Mouse (Mus musculus) urinary bladder, postnatal 4 days (tissue): Measurements from ENCODE around the gene Tepsin.

ENCODE experiments used
- DNase-seq, 2 experiments: peaks; one replicate each; pipeline ENCODE4 v3.0.0; 2021 to 2022; ENCODE audit warnings: low spot score in 2 of 2

The Tepsin gene

DNA sequence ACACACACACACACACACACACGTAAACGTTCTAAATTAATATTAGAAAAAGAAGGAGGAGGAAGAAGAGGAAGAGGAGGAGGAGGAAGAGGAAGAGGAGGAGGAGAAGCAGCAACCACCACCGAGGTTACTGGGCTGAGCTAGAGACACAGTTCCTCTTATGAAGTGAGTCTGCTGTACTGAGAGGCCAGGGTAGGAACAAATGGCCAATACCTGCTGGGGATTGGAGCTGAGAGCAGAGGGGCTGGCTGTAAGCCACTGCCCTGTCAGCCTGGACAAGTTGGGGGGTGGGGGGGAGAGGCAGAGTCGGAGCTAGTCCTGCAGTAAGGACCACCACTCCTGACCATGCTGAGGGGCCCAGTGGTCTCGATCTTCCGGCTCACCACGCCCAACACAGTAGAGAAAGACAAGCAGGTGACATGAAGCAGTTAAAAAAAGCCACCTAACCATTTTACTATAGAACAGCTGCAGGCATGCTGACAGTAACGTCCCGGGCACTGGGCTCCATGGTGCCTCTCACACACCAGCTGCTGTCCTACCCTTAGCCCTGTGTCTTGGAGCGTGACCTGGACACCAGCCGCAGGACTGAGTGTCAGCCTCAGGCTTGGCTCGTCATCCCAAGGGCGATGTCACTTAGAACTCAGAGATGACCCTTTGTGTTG, 34.4 kb downstream of the Tepsin start:
- no peak for DNase-seq

DNA sequence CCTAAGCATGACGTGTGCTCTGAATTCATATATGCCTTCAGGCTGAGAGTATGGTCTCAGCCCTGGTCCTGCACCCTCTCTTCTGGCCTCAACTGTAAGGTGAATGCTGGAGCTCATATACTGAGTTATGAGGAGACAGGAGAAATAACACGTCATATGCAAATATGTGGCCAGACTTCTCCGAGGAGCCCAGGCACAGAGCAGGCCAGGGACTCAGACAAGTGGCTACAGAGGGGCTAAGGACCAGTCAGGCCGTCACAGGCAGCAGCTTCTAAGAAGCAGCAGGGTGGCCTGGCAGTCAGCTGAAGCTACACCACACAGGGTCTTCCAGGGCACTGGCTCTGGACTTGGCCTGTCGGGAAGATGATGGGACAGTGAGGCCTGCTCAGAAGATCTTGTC, 35.2 kb downstream of the Tepsin start:
- no peak for DNase-seq

DNA sequence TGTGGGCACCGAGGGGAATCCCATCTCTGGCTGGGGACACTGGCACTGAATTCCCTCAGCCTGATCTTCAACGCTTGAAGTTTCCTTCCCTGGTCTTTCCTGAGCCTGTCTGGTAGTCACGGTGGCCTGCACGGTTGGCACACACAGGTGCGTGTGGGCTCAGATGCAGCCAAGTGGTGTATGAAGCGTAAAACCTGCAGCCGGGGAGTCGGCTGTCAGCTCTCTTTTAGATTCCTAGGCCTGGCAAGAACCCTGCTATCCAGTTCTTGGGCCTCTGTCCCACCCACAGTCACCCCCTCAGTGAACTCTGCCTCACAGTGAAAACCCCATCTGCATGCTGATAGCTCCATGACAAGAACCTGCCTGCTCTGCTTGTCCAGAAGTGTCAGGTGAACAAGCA, 37.9 kb downstream of the Tepsin start:
- no peak for DNase-seq

DNA sequence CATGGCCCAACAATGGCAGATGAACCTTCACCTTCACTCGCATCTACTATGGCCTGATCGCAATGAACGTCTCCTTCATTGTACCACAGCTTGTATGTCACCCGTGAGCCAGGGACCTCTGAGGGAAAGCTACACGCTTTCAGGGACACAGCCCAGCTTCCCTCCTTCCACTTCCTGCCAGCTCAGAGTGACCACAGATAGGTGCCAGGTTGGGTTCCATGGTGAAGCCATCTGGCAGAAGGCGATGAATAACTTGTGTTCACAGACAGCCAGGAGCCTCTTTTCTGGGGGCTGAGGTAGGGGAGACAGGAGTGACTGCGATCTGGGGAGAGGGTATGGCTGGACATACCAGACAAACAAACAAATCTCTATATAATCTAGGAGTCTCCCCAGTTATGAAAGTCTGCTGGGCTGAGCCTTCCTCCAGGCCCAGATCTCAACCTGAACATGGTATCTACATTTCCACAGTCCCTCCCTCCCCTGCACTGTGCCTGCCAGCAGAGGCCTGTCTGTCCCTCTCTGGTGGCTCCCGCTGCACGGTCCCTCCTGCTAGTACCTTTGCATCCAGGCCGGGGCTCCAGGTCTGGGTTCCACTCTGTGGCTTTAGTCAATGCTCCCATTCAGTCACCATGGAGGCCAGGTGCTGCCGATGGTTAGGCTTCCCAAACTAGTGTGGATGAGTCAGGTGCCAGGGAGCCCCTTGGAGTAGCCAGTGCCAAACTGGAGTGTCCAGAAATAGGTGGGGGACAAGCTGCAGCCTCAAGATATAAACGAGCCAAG, 42.4 kb downstream of the Tepsin start:
- DNase-seq, result no peak

DNA sequence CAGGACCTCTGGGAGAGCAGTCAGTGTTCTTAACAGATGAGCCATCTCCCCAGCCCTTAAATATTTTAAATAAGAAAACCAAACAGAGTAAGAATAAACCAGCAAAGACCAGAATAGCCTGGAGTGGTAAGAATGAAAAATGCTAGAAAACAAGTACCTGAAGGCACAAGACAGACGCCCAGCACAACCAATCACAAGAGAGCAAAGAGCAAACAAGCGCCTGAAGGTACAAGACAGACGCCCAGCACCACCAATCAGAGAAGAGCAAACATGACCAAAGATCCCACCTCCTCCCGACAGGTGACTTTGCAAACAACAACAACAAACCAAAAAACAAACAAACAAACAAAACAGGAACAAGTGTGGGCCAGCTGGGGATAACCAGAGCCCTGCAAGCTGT, 44.7 kb downstream of the Tepsin start:
- DNase-seq, result no peak

DNA sequence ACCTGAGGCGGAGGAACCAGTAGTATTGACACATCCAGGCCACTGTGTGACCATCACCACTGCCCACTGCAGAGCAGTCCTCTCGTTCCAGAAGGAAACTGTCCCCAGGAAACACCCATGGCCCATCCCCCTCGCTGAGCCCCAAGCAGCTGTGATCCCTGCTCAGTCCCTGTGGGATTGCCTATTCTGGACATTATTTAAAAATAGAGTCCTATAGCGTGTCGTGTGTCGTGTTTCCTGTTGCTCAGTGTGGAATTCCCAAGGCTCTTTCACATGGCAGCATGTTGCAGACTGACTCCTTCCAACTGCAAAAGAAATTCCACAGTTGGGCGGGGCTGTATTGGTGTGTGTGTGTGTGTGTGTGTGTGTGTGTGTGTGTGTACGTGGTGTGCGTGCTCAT, 46.3 kb downstream of the Tepsin start:
- no peak for DNase-seq

DNA sequence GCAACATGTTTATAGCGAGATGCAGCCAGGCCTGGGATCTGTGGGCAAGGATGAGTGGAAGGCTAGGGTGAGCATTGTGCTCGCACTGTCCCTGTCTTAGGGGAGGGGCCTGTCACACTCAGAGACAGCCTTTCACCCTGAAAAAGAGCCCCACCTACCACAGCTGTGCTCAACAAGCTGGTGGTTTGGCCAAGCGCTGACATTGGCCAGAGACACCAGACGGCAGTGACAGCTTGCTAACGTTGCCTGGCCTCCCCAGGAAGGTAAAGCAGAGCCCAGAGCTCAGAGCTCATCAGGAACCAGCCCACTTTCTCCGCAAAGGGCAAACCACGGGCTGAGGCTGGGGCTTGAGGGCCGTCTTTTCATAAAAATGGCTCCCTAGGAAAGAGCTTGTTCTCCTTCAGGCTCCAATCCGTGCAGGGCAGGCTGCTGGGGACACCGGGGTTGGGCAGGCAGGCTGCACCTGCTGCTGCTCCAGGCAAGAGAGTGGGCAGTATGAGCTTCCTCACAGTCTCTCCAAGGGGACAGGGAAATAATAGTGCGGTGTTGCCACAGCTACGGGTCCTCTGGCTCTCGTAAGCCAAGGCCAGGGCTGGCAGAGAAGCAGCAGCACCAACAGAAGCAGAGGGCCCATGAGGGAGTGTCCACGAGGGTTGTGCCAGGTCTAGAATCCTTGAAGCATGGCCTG, 47.3 kb downstream of the Tepsin start:
- no peak for DNase-seq

DNA sequence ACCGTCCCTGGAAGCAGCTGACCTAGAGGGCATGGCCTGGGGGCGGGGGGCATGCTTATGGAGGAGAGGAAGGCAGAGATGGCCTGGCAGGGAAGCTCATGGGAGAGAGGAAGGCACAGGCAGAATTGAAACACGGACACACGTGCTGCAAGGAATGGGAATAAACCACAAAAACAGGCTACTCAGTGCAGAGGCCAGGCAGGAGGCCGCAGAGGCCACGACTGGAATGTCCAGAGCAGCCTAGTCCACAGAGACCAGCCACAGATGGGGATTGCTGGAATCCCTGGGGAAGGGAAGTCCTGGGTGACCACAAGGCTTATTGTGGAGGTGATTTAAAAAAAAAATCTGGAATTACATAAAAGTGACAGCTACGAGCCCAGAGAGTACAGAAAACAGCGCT, 49.5 kb downstream of the Tepsin start:
- DNase-seq, result no peak

DNA sequence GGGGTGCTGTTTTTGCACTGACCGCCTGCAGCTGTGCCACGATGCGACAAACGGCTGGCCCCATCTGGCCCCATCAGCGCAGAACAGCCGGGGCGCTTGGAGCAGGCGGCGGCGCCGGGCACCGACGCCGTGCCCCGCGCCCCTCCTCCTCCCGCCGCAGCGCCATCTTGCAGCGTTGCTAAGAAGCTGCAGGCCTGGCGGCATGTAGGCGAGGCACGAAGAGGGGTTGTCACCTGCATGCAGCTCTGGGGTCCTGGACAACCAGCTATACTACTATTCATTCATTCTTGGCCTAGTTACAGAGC, 50.3 kb downstream of the Tepsin start:
- DNase-seq, result no peak

DNA sequence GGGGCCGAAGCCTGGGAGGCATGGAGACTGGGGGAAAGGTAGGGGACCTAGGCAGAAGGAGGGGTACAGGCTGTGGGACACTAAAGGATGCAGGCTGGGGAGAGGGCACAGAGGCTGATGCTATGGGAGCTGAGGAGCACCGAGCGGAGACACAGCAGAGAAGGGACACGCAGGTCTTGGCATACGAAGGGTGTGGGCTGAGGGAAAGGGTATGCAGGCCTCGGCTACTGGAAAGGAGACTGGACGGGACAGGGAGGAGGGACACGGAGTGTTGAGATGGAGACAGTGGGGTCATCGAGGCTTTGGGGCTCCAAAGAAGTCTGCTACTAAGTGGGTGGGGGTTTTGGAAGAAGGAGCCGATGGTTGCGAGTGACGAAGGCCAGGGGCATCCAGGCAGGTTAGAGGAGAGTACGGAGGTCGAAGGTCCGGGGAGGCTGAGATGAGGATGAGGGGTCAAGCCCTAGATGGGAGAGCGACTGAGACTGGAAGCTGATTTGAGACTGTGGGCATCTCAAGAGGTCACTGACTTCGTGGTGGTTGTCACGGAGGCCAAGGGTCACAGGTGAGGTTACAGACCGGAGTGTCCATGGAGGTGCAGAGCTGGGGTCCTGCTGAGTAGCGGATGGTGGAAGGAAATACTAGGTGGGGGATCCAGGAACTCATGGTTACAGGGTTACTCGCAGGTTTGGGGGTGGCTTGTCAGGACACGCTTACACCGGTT, 50.8 kb downstream of the Tepsin start:
- no peak for DNase-seq

DNA sequence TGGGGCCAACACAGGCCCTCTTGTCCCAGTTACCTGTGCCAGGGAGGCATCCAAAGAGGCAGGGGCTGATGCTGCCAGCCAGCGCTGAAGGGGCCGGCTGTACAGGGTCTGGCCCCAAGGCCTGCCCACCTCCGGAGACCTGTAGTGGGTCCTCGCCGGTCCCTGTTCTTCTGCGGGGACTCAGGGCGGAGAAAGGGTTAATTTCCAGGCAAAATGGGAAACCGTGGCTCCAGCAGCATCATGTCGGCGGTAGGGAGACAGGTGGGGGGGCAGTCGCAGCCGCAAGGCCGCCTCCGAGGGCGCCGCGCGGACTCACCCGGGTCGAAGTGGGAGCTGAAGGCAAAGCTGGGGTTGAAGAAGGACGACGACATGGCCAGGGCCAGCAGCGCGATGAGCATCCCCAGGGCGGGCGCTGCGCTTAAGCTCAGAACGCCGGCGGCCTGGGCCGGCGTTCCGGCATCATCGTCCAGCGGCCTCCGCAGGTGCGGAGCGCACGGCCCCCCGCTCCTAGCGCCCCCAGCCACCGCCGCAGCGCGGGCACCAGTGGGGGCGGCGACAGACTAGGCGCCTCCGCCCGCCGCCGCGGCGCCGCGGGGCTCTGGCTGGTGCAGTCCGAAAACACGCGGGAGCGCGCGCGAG, 51.9 kb downstream of the Tepsin start, which contains the start of gene Aatk:
Gene Aatk, minus strand, starts transcription at position 615 of the 639 bp plus-strand sequence.
- no peak for DNase-seq

DNA sequence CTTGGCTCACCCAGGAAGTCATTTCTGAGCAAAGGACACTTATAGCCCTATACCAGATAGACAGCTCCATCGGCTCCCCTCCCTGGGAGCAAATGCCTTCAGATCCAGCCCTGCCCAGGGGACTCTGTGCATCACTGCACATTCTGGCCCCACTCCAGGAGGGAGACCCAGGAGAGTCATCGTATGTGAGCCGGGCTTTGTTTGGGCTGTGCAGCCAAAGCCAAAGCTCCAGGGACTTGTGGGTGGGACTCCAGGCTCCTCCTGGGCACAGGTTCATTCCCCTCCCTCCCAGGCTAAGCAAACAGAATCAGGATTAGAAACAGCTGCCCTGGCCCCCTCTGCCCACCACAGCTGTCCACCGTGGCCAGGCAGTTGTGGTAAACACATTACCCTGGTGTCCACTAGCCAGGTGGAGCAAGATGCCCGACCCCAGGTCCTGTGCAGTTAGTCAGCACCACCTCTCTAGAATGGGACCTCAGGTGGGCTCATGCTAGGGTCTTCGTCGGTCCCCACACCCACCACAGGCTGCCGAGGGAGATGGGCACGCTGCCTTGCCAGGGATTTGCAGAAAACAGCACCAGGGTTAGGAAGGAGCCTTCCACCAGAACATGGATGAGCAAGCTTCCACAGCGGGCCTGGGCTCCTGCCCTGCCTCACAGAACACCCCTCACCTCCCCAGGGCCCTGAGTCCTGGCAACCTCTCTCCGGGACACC, 52.5 kb downstream of the Tepsin start:
- no peak for DNase-seq

DNA sequence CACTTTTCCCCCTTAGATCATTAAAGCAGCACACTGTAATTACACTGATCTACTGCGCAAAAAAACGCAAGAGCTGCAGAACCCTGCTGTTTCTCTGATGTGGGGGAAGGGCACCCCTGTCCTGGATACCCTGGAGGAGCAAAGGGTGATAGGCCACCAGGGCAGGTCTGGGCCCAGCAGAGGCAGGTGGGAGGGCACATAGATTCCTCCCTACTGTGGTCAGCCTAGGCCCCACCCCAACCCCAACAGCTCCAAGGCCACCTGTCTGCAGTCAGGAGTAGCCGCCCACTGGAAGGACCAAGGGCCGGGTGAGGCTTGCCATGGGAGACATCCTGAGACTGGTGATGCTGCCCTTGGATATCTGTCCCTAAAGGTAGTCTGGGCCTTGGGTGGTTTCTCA, 53.2 kb downstream of the Tepsin start:
- no peak for DNase-seq

DNA sequence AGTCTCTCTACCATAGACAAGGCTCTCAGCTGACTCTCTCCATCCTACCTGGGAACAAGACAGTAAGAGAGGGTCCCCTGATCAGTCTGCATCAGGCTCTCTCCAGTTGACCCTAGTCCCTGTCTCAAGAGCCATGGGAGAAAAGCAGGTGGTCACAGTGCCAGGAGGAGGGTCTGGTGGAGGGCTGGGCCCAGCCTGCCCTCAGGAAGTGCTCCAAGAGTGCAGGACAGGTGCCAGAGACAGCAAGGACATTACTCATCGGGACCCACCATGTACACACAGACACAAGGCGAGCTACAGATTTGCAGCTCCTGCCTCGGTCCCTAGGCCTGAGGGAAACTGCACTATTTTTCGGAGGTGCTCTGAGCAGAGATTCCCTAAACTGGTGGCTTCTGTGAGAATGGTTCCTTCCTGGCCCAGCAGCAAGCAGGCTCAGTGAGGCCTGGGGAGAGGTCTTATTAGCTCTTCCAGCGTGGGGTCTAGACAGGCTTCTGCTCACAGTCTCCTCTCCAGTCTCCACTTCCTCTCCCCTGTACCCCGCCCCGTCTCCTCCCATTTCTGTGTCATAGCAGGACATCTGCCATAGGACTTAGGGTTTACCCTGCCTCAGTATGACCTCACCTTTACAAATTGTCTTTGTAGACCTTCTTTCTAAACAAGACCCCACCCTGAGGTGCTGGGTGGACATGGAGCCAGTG, 56.2 kb downstream of the Tepsin start:
- no peak for DNase-seq

DNA sequence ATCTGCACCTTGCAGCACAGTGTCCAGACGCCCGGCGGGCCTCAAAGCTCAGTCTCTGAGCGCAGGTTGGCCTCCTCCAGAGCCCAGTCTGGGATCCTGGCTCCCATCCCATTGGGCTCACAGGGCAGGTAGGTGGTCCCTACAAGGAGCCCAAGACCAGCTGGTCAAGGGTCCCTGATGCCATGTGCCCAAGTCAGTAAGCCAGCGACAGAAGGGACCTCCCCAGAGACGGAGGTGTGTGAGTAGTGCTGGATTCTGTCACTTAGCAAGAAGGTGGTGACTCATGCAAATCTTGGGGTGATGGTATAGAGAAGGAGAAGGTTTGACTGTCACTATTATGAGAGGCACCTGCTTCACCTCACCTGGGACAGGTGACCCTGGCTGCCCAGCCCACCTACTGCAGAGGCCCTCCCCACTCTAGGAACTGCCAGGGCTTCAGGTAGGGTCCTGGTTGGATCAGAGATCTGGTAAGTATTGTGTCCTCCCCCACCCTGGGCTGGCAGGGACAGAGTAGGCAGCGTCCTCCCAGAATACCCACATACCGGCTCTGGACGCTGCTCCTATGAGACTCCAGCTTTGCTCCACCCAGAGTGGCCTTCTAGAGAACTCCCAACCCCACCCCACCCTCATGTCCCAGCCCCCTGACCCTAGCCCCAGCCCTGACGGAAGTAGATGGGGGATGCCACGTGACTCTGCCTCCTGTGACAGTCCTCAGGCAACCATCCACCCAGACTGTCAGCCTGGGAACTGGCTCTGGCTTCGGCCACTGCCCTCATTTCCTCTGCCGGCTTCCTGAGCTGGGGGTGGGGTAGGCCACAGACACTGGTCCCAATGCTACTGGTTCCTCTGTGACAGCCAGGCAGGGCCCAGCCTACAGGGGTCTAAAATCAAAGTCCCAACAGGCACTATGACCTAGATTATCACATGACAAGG, 57.1 kb downstream of the Tepsin start:
- peak in 1 of 2 experiments; percentile 43 for DNase-seq
